Mouse (Mus musculus) left cerebral cortex, adult 11 months (tissue): Measurements from ENCODE around the gene Chaf1b.

ENCODE experiments used
- DNase-seq: peaks from one replicate; pipeline ENCODE4 v3.0.0; 2022; ENCODE audit warnings: low spot score

Gene Chaf1b

DNA sequence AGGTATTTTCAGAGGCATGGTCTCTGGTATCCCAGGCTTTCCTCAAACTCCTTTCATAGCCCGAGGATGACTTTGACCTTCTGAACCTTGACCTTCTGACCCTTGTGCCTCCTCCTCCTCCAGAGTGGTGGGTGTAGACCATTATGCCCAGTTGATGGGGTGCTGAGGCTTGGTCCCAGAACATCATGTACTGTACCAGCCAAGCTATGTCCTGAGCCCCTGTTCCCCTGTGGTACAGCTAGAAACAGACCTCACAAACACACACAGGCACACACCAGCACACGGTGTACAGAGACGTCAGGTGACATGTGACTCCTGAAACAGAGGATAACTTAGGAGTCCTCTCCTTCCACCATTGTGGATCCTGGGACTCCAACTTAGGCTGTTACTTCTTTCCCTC, 29.1 kb downstream of the Chaf1b start:
- no peak for DNase-seq

DNA sequence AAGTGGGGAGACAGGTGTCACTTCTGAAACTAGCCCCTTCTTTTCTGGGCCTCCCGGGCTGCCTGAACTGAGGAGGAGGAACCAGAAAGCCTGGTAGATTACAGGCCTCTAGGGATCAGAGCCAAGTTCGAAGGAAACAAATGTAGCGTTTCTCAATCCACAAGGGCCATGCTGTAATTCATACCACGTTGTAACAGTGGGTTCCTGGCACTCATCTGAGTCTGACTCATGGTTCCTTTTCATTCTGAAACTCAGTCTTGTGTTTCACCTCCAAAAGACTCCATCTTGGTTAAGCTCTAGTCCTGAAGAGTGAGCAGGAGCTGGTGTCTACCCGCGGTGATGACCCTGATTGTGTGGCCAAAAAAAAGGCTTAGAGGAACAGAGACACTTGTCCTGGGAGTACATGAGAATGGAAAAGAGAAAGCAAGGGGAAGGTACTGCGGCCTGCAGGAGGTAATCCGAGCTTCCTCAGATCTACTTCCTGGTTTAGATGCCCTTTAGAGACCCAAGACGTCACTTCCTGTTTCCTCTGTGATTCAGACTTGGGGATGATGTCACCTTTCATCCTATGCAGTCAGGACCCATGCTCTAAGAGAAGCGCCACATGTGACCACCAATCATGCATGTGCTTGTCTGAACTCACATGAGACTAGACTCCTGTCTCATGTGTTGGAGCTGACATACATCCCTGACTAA, 30.3 kb downstream of the Chaf1b start:
- DNase-seq = no peak

DNA sequence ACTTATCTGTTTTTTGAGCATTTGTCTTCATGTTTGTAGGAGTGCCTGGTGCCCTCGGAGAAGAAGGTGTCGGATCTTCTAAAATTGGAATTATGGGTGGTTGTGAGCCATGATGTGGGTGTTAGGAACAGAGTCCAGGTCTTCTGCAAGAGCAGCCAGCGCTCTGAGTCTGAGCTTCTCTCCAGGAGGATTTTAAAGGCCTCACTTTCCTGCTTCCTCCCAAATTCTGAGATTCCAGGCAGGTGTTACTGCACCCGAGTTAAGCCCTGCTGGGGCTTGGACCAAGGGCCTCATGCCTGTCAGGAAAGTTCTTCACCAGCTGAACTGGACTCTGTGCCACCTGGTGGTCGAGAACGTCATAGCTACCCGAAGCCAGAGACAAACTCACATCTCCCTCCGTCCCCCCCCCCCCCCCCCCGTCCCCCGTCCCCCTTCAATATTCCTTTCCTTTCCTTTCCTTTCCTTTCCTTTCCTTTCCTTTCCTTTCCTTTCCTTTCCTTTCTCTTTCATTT, 31.7 kb downstream of the Chaf1b start:
- DNase-seq = no peak

DNA sequence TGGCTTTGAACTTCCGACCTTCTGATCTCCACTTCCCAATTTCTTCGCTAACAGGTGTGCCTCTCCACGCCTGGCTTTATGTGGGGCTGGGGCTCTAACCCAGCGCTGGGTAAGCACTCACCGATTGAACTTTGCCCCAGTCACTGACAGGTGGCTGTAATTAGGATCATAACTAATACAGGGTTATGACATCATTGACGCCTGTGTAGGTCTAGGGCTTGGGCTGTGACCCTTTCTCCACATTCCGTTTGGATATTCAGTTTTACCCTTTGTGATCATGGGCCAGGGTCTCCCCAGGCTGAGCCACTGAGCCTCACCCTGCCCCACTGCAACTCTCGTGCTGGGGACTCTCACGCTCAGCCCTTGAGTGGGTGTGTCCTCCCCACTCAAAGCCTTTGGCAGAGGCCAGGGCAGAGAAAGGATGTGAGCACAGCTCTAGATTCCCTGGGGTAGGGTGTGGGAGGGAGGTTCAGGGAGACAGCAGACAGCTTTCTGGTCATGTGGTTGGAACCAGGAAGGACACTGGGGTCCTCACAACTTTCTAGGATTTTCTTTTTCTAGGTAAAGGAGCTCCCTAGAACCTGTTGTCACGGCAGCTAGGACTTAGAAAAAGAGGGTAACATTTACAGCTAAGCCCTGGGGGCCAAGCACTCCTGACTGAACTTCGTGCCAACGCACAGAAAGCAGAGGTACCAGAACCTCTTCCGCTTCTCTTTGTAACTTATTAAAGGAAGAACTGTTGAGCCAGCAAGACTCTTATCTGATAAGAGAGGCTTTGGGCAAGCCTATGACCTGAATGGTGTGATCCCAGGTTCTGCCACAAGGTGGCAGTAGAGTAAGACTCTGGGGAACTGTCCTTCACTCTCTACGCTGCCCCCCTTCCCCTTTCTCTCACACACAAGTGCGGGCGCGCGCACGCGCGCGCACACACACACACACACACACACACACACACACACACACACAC, 34.3 kb downstream of the Chaf1b start:
- DNase-seq = peak; percentile 59

DNA sequence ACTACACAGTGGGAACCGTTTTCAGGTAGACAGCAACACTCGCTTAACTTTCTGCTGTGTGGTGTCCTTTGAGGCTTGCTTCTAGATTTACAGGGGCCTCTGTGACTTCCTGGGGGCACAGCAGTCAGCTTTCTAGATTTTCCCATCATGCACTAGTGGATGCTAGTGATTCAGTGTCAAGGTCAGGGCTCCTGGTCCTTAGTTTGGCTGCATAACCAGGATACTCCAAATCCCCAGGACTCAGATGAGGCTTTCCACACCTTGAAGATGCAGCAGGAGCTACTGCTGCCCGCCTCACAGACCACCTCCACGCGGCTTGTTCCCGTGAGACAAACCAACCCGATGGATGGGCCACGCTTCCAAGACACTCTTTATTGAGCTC, 35.0 kb downstream of the Chaf1b start:
- no peak for DNase-seq

DNA sequence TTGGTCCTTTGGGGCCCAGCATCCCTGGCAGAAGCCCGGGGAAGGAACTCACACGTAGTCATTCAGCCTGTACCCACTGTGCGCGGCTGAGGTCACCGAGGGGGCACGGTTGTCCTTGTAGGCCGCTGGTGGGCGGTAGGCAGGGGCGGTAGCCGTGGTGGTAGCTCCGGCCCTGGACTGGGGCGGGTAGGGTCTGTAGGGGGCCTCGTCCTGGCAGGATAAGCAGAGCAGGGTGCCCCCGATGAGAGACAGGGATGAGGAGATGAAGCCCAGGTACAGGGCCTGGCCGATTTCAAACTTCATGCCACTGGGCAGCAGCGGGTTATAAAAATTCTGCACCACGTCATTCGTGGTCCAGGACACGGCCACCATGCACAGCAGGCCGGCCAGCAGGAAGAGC, 35.5 kb downstream of the Chaf1b start:
- DNase-seq = no peak

DNA sequence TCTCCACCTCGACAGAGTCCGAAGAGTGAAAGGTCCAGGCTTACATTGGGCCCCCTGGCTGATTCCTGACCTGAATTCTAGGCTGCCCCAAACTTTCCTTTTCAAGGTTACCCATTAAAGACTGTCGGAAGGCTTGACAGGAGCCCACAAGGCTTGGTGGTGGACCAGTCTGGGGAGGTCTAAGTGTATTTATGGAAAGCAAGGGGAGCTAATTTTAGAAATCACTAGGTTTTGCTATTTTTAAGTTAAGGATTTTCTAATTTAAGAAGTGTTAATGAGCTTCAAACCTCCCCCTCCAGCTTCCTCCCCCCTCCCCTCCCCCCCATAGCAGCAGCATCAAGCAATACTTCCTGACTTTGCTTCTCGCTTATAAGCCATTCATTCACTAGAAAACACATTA, 37.0 kb downstream of the Chaf1b start:
- no peak for DNase-seq

DNA sequence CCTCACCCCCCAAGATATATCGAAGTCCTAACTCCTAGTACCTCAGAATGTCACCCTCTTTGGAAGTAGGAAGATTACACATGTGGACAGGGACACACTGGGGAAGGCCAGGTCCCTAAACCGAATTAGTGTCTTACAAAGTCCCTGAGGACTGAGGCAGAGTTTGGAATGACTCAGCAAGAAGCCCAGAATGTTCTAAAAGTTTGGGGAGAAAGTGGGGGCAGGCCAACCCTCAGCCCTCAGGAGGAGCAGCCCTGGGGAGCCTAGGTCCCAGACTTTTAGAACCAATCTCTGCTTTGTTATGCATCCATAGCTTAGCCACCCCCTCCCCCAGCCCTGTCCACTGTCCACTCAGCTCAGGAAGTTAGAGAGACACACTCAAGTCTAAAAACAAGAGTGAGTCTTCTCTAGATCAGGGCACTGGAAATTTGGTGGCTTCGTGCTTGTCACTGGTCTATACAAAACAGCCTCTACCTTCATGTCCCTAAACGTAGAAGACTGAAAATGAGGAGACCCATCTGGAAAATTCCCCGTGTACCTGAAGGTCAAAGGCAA, 39.2 kb downstream of the Chaf1b start:
- no peak for DNase-seq

DNA sequence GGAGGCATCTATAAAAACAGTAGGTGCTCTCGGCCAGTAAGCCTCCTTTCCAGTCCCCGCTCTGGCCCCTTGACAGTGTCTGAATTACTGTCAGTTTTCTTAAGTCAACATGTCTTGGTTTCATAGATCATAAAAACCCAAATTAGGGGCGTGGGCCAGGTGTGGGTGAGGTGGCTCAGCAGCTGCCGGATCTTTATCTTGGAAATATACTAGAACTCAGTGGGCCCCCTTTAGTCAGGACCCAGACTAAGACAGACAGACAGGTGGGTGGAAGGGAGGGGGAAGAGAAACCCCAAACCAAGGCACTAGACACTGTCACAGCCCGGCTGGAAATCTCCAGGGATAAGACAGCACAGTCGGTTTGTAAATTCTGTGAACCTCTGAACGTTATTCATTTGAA, 40.1 kb downstream of the Chaf1b start:
- DNase-seq = no peak

DNA sequence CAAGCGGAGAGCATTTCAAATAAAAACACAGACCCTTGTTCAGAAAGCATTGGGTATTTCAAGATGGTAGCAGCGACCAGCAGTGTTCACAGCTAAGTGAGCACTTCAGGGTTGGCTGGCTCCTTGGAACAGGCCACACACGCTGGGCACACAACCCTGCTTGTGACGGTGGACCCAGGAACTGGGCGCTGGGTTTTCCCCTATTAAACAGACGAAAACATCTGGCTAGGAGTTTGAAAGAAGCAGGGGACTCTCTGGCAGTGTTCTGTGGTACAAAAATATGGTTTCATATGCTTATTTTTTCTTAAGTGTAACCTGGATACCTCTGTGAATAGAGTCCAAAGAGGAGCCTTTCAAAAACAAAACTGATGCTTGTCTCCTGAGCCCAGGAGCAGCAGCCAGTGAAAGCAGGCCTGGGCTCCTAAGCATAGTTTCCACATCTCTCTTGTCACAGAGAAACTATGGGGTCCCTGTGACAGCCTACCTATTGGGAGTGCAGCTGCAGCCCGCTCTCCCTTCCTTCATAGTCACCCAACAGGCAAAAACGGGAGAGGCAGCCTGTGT, 42.1 kb downstream of the Chaf1b start:
- DNase-seq = no peak

DNA sequence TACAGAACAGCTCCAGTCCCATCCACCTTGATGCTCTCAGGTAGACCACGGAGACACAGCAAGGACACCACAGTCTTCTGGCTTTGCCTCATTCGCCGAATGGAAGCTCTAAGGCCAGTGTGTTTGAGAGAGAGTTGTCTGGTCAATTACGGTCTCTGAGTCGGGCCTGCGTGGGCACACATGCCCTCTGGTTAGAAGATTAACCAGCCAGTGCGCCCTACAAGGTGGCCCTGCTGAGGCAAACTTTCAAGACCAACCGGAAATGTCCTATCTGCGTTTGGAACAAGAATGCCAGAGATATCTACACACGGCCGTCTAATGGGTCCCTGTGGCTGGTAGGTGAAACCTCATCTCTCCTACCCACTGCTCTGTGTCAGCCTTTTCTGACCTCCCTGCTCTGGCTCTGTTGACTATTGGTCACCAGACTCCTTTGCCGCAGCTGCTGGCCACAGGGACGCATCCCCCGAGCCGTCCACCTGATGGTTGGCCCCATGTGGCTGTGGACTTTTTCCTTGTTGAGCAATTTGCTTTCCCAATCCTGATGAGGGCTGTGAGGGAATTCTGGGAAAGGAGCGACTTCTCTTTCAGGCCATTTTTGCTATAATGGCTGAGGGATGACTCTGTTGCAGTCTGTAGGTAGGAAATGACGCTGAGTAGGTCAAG, 45.8 kb downstream of the Chaf1b start:
- no peak for DNase-seq

DNA sequence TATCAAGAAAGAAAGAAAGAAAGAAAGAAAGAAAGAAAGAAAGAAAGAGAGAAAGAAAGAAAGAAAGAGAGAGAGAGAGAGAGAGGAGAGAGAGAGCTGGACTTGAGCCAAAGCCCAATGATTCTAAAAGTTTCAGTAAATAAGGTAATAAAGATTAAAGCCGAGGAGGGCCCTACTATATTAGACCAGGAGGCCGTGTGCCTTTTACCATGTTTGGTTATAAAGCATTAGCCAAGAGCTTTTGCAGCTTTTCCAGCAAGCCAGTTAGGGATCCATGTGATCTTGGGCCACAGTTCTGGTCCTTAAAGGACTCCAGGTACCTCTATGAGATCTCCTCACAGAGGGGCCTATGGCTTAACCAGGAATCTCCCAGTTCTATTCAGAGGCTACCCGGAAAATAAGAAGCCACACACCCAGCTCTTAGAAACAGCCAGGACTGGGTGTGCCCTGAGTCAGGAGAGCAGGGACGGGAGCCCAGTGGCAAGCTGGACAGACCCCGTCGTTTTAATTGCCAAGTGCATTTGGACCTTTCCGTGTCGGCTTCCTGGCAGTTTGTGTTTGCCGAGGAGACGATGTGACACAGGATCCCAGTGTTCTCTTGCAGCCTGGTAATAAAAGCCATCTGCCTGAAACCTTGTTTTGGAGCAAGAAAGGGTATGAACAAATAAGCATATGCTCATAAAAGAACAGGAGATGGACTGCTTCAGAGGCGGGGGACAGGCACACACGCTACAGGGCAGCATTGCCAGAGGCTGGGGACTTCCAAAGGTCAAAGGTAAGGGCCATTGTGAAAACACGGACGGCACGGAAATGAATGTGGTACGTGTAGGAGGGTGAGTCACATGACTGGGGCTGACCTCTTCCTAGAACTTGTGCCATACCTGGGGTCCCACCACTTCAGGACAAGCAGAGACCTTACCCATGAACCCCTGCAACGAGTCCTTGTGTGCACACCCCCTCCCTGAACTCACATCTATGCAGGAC, 48.8 kb downstream of the Chaf1b start:
- DNase-seq = no peak

DNA sequence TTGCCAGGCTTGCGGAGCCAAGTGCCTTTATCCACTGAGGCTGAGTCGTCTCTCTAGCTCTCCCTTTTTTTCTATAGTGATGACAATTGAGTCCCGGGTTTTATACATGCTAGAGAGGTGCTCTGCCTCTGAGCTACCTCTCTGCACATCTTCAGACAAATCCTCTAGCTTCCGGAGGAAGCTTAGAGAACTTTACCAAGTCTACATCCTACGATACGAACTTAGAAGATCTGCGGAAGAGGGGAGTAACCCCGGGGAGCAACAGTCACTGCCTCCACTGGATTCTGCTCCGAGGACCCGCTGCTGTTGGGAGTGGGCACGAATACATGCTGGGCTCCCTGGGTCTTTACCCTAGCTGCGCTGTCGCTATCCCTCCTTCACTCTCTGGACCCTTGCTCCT, 50.9 kb downstream of the Chaf1b start:
- DNase-seq = no peak

DNA sequence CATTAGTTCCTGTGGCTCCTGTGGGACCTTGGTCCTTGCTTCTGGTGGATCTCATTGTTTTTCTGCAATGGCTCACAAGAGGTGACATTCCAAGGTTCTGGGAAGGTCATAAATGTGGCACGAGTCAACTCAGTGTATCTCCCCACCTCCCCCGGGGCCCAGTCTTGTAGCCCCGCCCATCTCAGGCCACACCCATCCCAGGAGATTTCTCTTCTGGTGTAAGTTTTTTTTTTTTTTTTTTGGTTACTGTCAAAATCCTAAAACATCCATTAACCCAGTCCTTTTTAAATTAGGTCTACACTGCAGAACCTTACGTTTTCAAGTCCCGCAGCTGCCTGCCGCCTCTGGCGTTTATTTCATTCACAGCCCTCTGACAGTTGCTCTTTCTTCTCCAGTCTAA, 51.3 kb downstream of the Chaf1b start:
- DNase-seq = no peak

DNA sequence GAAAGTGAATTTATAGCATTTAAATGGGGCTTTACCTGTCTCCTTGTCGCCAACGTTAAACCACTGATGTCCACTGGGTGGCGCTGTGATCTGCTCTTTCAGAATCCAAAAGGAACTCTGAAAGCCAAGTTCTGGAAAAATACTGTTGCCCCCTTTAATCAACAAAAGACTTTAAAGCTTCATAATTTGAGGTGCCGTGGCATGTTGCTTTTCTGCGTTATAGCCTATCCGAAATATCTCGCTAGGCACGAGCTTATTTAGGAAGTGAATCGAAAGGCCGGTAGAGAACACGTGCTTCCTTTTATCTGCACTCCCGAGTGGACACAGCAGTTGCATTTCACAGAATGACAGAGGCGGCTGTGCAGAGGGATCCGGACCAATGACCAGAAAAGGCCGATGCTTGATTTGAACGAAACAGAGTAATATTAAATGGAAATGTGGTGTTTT, 54.7 kb downstream of the Chaf1b start:
- DNase-seq = no peak

DNA sequence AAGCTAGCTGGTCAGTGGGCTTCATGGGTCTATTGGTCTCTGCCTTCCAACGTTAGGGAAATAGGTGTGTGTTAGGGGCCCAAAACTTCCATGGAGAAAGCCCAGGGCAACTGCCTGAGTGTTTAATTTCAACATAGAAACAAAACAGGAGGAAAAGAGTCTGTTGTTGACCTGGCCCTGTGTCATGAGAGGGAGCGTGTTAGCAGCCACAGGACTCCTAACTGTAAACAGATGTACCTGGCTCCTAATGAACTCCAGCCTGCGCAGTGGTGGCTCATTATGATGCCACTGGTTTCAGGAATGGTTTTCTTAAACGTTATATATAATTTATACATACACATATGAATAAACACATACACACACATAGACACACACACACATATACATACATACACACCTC, 56.3 kb downstream of the Chaf1b start:
- no peak for DNase-seq

DNA sequence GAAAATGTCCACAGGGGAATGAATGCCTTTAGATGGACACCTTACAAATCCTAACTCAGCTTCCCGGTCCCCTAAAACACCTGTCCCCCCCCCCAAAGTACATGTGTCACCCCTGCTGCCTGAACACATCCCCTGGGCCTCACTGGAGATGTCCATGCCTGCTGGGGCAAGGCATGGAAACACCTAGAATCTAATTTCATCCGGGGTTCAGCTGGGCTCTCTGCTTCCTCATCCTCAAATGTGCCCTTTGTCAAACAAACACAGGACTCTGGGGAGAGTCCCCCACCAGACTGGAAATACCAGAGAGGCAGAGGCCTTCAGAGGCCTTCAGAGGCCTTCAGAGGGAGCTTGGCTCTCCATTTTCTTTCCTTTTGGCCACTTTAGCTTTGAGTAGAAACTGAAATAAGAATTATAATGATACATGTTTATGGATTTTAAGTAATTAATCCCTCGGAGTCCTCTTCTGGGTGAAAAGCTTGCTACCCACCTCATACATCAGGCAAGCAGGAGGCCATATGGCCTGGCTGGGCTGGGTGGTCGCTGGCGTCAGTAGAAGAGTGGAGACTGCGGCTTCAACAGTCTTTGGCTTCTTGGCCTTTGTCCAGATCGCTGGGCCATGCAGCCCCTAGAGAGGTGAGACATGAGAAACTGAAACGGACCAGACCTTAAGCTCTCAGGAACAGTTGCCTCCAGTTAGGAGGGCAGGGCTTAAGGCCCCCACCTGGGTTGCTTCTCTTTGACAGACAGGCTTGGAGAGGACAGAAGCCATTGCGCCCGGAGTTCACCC, 58.3 kb downstream of the Chaf1b start:
- no peak for DNase-seq

DNA sequence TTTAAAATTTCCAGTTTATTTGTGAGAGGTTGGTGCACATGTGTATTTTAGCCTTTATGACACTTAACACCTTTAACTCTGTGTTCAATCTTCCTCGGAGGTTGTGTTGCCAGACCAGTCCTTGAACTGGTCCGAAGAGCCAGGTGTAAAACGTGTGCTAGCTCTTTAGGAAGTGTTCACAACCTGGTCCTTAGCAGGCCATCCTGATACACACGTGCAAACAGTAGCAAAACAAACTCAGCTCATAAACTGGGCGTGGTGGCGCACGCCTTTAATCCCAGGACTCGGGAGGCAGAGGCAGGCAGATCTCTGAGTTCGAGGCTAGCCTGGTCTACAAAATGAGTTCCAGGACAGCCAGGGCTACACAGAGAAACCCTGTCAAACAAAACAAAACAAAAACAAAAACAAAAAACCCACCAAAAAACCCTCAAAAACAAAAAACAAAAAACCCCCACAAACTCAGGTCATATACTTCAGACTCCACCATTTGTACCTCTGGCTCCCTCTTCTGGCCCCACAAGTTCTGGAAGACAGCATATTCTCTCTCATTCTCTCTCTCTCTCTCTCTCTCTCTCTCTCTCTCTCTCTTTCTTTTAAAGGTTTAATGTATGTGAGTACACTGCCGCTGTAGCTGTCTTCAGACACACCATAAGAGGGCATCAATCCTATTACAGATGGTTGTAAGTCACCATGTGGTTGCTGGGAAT, 59.2 kb downstream of the Chaf1b start:
- DNase-seq = no peak

DNA sequence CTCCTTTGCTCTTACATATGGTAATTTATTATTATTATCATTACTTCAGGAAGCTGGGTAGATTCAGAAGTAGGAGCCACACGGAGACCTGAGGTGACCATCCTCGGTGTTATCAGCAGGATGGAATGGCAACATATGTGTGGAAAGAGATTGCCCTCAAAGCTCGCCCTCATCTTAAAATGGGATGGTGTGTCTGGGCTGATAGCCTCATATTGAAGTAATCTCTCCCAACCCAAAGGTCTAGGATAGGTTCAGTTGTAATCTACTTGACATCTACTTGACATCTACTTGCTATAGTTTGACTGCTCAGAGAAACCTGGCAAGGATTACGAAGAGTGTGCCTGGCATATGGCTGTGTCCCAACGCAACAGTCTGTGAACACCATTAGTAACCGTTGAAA, 60.6 kb downstream of the Chaf1b start:
- no peak for DNase-seq
